Mouse (Mus musculus) cerebellum, adult 11 months (tissue): Measurements from ENCODE around the gene Man2a2.
A peak's percentile ranks its signal among the peaks of the same experiment; 100 is the strongest.

ENCODE experiments used
- DNase-seq: peaks from one replicate; pipeline ENCODE4 v3.0.0; 2022

Gene Man2a2

GRCm38 (mm10) chr7:80368635-80369421 lies 2.3 kb downstream of the Man2a2 start:
- no peak for DNase-seq

- DNase-seq, result no peak
Observed at GRCm38 (mm10) chr7:80368009-80368408, 3.2 kb downstream of the Man2a2 start.

- DNase-seq, result no peak
Observed at GRCm38 (mm10) chr7:80367232-80367631, 3.9 kb downstream of the Man2a2 start.

- DNase-seq, result no peak
Observed at GRCm38 (mm10) chr7:80365759-80366158, 5.4 kb downstream of the Man2a2 start.

- no peak for DNase-seq
Observed at GRCm38 (mm10) chr7:80360435-80360834, 10.7 kb downstream of the Man2a2 start.

- no peak for DNase-seq
Observed at GRCm38 (mm10) chr7:80358039-80358438, 13.1 kb downstream of the Man2a2 start.

GRCm38 (mm10) chr7:80357156-80357555 lies 14.0 kb downstream of the Man2a2 start:
- DNase-seq, result no peak

- DNase-seq, result no peak
Observed at GRCm38 (mm10) chr7:80356351-80356750, 14.8 kb downstream of the Man2a2 start.

GRCm38 (mm10) chr7:80352920-80353319 lies 18.3 kb downstream of the Man2a2 start:
- no peak for DNase-seq

- DNase-seq, result no peak
Observed at GRCm38 (mm10) chr7:80350808-80351207, 20.4 kb downstream of the Man2a2 start.

GRCm38 (mm10) chr7:80347670-80348586 lies 23.2 kb downstream of the Man2a2 start:
- no peak for DNase-seq

- DNase-seq, result no peak
Observed at GRCm38 (mm10) chr7:80346830-80347229, 24.3 kb downstream of the Man2a2 start.

GRCm38 (mm10) chr7:80346173-80346572 lies 25.0 kb downstream of the Man2a2 start:
- DNase-seq, result no peak

- no peak for DNase-seq
Observed at GRCm38 (mm10) chr7:80343270-80344018, 27.7 kb downstream of the Man2a2 start.

- DNase-seq, result peak; percentile 94
Observed at GRCm38 (mm10) chr7:80342858-80343257, 28.3 kb downstream of the Man2a2 start, which contains the start of gene Hddc3. Hddc3 (plus strand) TSS chr7:80343104.

GRCm38 (mm10) chr7:80341793-80342192 lies 29.4 kb downstream of the Man2a2 start:
- no peak for DNase-seq

GRCm38 (mm10) chr7:80340793-80341192 lies 30.4 kb downstream of the Man2a2 start, which contains the start of gene Unc45a:
Unc45a (minus strand) TSS chr7:80341005.
- peak; percentile 67 for DNase-seq

- DNase-seq, result peak; percentile 98
Observed at GRCm38 (mm10) chr7:80339793-80340628, 31.2 kb downstream of the Man2a2 start.

- DNase-seq, result no peak
Observed at GRCm38 (mm10) chr7:80339371-80339770, 31.8 kb downstream of the Man2a2 start.

- DNase-seq, result no peak
Observed at GRCm38 (mm10) chr7:80336932-80337331, 34.2 kb downstream of the Man2a2 start.

- no peak for DNase-seq
Observed at GRCm38 (mm10) chr7:80334848-80335247, 36.3 kb downstream of the Man2a2 start.

- peak; percentile 20 for DNase-seq
Observed at GRCm38 (mm10) chr7:80331433-80331832, 39.7 kb downstream of the Man2a2 start.
